Mouse (Mus musculus) urinary bladder, postnatal 10 days (tissue): ENCODE data around the gene Cpne5.

Experiments used
- DNase-seq: peaks from one replicate; pipeline ENCODE4 v3.0.0; 2022; ENCODE audit warnings: low spot score

Gene Cpne5

DNA sequence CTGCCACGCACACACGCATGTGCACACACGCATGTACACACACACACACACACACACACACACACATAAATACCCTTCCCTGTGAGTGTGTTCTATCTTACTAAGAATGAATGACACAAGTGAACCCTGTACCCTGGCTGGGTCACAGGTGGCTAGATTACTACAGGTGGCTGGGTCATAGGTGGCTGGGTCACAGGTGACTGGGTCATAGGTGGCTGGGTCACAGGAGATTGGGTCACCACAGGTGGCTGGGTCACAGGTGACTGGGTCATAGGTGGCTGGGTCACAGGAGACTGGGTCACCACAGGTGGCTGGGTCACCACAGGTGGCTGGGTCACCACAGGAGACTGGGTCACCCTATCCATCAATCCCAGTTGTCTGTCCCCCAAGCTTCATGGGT, 27.9 kb downstream of the Cpne5 start:
- DNase-seq = no peak

DNA sequence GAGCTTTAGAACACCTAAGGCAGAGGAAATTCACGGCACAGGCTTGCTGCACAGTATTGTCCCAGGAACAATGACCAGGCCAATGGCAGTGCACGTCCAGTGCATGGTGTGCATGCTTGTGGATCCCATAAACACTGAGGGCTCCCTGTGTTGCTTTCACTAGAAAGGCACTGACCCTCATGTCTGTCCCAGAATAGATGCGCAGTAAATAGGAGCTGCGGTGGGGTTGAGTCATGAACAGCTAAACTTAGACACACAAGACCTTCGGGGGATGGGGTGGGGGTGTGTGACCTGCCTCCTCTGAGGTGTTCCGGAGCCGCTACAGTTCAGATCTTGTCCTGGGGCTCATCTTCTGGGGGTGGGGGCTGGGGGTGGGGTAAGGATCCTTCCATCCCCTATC, 31.9 kb downstream of the Cpne5 start:
- DNase-seq = no peak

DNA sequence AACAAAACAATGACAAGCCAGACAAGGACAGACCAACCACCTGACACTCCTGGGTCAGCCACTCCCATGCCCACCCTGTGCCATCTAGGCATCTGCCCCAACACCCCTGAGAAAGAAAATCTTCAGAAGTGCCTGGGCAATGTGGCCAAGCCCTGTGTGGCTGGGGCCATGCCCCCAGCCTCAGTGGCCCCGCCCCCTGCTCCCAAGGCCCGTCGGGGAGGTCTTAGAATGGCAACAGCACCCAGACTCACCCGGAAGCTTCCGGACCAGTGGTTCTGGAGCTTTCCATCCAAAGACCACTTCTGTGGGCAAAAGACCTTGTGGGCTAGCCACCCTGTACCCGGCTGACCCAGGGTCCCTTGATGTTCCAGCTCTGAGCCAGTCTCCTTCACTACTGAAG, 35.4 kb downstream of the Cpne5 start:
- no peak for DNase-seq

DNA sequence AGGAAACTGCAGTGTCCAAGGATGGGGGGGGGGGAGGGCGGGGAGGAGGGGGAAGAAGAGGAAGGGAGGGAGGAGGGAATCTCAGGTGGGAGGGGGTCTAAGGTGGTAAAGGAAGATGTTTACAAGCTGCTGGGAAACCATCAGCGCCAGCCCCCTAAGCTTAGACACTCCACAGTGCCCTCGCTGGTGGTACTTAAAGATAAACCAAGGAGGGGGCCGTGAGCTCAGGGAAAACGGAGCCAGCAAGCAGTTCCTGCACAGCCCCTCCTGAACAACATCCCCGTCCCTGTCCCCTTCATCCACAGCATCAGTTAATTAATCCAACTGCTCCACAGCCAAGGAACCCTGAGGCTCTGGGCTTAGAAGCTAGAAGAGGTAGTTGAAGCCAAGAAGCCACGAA, 38.1 kb downstream of the Cpne5 start:
- no peak for DNase-seq

DNA sequence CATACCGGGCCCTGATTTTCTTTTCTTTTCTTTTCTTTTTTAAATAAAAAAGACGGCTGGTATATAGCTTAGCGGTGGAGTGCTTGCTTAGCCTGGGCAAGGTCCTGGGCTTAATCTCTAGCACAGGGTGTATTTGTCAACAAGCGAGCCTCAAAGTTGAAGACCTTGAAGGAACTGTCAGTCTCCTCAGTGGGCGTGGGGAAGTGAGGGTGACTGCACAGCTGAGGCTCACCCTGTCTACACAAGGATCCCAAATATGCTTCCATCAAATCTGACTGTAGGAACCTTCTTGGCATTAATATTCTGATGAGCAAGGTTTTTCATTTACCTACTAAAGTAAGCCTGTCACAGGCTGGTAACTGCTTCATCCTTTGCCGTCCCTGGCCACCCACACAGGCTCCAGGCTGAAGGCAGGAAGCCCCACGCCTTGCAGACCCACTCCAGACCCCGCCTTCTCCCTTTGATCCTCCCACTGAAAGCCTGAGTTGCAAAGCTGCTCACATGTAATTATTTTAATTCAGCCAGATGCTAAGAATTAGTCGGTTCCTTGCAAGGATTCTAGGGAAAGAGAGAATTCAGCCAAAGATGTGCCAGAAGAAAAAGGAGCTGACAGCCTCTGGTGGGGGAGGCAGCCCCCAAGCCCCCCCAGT, 38.7 kb downstream of the Cpne5 start:
- DNase-seq = no peak

DNA sequence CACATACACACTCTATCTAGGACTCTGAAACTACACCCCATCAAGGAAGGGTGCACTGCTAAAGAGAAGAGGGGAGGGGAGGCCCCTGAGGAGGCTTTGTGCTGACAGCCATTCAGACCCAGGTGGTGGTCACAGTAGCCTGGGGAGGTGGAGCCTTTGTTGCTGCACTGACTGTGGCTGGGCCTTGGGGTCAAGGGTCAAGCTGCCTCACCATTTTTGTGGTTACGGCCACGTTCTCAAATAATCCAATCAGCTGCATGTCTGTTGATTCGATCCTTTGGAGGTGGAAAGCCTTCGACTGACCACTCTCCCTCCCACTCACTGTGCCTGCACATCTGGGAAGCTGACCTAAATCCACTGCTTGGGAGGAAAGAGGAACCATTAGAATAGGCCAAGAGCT, 42.4 kb downstream of the Cpne5 start:
- no peak for DNase-seq

DNA sequence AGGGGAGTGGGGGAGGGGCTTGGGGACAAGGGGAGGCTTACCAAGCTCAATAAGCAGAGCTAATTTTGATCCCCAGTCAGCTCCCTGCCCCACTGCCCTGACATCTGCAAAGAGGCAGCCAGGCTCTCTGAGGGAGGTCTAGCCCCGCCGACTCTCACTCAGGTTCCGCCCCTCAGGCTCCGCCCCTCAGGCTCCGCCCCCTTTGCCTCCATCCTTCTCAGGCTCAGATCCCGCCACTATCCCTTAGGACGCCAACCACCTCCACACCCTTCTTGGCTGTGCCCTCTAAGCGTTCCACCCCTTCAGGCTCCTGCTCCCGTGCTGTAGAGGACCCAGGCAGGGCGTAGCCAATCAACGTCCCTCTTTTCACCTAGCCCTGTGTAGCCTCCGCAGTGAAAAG, 49.0 kb downstream of the Cpne5 start:
- DNase-seq = no peak

DNA sequence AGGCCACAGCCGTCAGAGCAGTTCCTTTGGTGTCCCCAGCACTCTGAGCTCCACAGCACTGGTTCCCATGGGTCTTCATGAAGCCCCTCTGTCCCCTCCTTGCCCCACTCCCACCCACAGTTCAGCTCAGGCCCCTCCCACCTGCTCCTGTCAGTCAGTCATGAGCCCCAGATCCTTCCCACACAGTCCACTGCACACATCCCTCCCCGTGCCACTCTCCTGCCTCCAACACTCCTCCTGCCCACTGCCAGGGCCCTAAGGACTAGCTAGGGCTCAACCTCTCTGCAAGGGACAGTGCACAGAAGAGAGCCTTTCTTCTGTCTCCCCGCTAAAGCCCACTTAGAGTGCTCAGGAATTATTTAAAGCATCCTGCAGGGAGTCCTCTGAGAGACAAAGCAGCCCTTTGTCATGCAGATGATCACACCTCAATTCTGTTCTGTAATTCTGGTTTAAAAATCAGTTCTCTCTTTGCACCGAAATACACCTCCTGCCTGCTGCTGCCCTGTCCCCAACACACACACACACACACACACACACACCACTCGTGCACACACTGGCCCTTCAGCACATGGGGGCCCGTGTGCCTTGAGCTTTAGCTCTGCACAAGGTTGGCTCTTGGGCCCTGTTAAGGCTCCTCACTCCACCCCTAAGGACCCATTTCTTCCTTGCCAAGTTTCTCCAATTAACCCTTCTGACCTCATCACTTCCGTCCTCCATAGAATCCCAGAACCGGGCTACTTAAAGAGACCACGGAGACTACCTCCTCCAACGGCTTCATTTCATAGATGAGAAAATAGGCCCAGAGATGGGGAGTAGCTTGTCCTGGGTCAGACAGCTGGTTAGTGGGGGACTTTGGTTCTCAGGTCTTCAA, 50.7 kb downstream of the Cpne5 start:
- DNase-seq = no peak

DNA sequence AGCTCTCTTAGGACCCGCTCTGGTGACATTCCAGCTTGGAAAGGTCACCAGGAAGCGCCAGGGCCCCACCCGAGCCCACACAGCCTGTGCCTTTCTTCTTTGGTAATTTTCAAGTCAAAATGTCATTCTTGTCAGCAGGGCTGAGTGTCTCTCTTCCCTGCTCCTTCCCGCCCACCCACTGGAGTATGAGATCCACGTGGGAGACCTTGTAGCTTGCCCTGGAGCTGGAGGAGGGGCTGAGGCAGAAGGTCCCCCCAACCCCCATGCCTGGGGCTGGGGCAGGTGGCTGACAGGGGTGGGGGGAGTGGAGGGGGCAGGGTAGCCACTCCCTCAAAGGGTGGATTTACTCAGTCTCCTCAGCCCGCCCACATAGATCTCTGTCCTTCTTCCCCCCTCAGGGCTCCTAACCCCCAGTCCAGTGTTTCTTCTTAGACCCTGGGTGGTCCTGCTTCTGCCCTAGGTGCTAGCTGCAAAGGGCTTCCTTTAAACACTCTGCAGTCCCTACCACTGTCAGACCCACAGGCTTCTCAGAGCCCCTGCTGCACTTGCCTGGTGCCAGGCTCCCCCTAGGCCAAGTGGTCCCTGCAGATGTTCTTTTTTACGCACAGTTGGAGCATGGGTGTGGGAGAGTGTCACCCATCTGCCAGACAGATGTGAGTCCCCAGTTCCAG, 52.5 kb downstream of the Cpne5 start:
- no peak for DNase-seq

DNA sequence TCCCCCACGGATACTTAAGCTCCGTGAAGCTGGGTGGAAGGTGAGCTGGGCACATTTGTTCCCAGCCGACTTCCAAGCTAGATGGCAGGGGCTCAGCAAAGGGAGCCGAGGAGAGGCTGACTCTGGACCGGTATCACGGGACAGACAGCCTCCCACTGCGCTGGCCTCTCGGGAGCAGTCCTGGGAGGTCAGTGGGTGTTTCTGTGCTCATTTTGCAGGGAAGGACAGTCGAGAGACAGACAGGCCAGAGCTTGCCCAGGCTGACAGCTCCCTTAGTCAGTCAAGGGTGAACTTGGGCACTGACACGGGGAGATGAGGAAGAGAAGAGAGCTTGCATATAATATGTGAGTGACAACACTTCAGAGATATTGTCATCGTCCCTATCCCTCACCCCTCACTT, 54.8 kb downstream of the Cpne5 start:
- no peak for DNase-seq

DNA sequence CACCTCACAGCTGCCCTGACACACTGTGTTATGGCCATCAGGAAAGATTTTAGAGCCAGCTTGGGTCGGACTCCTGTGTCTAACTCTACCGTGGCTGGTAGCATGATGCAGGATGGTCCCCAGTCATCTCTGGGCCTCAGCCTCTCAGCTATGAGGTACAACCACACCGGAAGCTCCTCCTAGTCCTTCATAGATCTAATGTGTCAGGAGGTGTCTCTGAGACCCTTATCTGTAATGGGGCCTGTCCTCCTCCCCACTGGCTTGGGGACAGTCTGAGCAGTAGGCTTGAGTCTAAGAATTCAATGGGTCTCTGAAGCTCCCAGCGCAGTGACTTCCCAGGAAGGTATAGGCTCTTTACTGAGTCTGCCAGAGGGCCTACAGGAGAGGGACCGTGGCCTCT, 56.2 kb downstream of the Cpne5 start:
- DNase-seq = no peak

DNA sequence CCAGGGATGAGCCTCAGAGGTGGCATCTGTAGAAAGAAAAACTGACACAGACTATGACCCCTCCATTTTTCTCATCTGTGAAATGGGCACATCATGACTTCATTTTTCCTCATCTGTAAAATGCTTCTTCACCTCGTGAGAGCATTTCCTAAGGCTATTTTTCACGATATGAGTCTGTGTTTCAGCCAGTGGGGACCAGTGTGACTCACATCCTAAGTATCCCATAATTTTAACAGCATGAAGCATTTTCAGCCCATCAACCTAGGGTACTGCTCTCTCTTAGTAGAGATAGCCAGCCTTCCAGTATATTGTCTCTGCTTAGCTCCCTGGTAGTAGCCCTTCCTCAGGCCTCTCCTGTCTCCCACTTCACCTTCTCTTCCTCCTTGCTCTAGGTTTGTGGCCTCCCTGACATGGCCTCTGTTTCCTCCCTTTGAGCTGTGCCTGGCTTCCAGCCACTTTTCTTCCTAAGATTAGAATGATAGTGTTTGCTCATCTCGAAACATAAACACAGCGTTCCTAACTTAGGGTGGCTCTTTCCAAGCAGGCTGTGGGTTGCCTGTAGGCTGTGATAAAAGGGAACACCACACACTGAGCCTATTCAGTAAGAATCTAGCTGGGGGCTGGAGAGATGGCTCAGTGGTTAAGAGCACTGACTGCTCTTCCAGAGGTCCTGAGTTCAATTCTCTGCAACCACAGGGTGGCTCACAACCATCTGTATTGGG, 57.4 kb downstream of the Cpne5 start:
- DNase-seq = no peak

DNA sequence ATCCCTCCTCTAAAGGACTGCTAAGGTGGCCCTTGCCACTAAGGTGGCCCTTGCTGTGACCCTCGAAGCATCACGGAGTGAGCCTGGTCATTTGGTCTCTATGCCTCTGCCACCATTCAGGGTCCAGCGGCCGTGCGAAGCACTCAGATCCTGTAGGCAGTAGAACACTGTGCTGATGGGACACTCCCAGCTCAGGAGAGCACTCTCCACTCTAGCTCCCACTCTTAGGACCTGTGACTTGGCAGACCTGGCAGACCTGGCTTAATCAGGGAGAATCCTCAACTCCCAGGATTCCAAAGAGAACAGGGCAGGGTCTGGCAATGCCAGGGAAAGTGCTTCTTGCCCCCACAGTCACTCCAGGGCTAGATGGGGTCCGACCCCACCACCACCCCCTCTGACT, 58.0 kb downstream of the Cpne5 start:
- no peak for DNase-seq

DNA sequence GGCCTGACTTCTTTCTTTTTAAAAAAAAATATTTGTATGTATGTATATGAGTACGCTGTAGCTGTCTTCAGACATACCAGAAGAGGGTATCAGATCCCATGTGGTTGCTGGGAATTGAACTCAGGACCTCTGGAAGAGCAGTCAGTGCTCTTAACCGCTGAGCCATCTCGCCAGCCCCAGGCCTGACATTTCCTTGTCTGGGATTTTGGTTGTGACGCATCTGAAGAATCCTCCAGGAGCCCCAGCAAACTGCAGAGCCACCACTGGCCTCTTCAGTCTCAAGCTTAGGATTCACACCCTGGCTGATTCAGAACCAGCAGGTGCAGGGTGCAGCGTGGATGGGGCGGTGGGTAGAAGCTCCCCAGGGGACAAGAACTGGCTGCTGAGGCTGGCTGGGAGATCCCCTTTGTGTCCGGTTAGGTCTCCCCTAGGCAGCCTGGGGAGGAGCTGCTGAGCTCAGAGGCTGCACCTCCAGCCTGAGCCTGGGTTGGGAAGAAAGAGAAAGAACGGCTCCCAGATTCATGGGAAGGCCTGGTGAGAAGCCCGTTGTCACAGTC, 59.4 kb downstream of the Cpne5 start:
- DNase-seq = no peak

DNA sequence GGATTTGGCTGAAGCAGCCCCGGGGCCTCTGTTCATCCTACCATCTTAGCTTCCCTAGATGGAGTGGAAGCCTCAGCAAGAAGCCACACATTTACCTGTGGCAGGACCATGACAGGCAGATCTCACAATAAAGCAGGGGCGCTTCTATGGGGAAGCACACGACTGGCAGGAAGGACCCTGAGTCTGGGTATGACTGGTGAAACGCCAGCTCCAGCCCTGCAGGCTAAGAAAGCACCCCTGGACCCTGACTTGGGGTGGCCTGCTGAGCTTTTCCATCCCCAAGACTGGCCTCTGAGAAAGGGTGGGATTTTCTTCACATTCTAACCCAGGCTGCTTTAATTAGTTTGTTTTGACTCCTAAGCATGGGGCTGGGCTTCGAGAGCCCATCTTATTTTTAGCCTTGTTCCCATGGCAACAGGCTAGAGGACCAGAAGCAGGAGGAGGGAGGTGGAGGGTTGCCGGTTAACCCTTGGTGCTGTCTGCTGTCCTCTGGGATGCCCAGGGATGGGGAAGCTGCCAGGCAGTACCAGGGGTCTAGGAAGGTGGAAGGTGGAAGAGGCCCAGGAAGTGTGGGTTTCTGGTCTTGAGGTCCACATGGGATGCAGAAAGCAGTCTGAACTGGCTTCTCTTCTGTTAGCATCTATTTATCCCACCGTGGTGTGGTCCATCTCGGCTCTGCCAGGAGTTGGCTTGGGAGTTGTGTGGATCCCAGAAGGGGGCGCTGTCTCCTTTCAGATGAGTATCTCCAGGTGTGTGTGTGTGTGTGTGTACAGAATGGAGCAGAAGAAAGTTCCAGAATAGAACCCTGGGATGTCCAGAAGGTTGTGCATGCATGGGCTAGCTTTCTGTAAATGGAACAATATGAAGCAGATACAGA, 61.3 kb downstream of the Cpne5 start:
- DNase-seq = no peak

DNA sequence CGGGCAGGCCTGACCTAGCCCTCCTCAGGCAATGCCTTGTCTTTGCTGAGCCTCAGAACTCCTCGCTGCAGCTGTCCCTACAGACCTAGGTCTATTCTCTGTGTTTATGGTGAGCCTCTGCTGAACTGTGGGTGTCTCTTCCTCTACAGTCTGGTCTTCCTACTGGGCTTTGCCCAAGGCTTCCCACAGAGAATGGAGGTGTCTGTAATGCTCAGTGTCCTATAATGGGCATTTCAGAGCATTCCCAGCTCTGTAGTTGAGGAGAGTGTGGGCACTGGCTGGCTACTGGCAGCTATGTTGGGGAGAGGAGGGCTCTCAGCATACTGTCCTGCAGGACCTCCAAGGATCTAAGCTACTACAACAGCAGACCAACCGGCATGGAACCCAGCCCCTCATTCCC, 62.3 kb downstream of the Cpne5 start:
- DNase-seq = no peak

DNA sequence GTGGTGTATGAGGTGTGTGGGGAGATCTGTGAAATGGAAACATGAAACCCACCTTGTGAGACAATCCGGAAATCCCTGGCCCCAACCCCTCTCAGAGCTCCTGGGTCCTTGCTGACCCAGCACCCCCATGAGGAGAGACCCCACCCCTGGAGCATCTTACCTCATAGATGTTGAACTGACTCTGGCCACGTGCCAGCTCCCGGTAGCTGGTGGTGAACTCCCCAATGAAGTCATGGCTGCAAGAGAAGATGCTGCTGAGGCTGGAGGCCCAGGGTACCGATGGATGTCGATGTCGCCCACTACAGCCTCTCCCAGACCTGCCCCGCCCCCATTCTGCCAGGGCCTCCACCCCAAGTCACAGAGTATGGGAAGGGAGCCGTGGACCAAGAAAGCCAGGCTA, 64.8 kb downstream of the Cpne5 start:
- no peak for DNase-seq

DNA sequence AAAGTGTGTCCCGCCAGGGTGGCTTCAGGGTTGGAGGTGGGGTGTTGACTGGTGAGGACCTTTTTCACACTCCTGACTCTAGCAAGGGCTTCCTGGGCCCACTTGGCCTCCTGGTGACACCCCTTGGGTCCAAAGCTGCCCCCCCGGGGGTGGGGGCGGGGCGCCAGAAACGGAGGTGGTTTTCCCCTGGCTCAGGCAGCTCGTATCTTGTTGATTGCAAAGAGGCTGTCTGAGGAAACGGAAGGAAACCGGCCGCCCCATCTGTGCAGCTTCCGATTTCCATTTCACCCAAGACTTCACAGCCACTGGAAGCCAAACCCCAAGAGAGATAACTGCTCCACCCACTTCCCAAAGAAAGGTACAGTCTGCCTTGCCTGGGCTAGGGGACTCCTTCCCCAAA, 65.9 kb downstream of the Cpne5 start:
- DNase-seq = no peak

DNA sequence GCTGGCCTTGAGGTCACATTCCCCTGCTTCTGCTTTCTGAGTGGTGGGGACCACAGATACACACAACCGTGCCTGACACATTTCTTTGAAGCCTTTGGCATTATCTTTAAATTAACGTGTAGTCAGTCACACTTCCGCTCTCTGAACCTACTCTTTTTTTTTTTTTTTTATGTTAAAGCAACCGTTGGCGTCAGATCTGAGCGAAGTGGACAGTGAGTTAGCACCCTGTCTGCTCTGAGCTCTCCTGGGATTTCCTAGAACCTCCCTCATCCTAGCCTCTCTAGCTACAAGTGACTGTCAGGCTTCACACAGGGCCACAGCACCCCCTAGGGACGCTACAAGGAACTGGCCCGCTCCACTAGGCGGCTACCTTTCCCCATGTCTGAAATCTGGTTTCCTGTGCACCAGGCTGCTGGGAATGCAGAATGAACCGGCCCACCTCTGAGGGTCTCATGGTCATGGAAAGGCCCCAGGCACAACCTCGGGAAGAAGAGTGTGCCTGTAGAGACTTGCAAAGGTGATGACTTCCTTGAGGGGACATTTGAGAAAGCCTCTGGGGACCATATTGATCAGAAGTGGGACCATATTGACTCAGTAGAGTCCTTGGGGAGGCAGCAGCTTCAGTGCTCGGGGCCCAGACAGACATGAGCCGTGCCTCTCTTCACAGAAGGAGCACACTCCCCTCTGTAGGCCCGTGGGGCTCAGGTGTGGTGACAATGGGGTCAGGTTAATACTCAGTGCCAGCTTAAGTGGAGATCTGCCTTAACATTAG, 66.8 kb downstream of the Cpne5 start:
- peak; percentile 62 for DNase-seq

DNA sequence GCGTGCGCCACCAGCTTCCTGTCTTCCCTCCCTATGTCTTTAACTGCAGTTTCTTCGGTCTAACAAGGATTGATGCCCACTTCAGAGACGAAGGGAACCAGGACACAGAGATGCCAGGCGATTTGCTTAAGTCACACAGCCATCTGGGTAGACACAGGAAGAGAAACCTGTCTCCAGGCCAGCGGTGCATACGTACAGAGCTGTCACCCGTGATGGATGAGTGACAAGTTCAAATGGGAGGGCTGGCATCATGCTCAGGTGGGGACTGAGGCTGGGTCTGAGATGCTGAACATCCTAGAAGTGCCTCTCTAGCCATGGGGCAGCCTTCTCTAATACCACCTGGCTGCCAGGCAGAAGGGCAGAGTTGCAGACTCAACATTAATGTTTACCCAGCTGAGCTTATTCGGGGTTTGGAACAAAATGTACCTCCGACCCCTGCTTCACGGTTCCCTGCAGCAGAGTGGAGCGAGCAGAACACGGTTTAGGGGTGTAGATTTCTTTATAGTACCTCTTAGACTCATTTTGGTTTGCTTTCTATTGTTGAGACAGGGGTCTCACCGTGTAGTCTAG, 67.5 kb downstream of the Cpne5 start:
- DNase-seq = no peak
